Mouse (Mus musculus) embryonic facial prominence, embryonic 15.5 days (tissue): Measurements from ENCODE around the gene Eogt. TPM values are rescaled to one million over a fixed set of nuclear protein-coding genes. Genes with fewer than 3 reads are reported as not detected.
A peak's percentile ranks its signal among the peaks of the same experiment; 100 is the strongest.

Experiments used
- ATAC-seq: fragments of 200-750 bp; cut with Nextera tagmentation; 2 replicates; pipeline ENCODE4 v1.8.0; 2017; ENCODE audit warnings: low read depth, moderate TSS enrichment; ENCODE audit not compliant: insufficient number of reproducible peaks, low FRiP score, low TSS enrichment
- H3K27ac ChIP-seq: fragments of 300-500 bp; sonication (generic); replicated peaks from 2 replicates; pipeline ENCODE4 v1.5.1; 2015; ENCODE audit warnings: mild to moderate bottlenecking, inconsistent platforms
- H3K27me3 ChIP-seq: fragments of 300-500 bp; sonication (generic); 2 replicates; pipeline ENCODE4 v1.6.1; 2015; ENCODE audit warnings: inconsistent platforms
- H3K36me3 ChIP-seq: fragments of 300-500 bp; sonication (generic); 2 replicates; pipeline ENCODE4 v1.6.1; 2015; ENCODE audit warnings: mild to moderate bottlenecking, inconsistent platforms
- H3K4me1 ChIP-seq: fragments of 300-500 bp; sonication (generic); 2 replicates; pipeline ENCODE4 v1.6.1; 2015; ENCODE audit warnings: inconsistent platforms
- H3K4me2 ChIP-seq: fragments of 300-500 bp; sonication (generic); replicated peaks from 2 replicates; pipeline ENCODE4 v1.6.1; 2015; ENCODE audit warnings: mild to moderate bottlenecking, inconsistent platforms
- H3K4me3 ChIP-seq: fragments of 300-500 bp; sonication (generic); replicated peaks from 2 replicates; pipeline ENCODE4 v1.5.1; 2015; ENCODE audit warnings: mild to moderate bottlenecking, inconsistent platforms
- H3K9ac ChIP-seq: fragments of 300-500 bp; sonication (generic); 2 replicates; pipeline ENCODE4 v1.6.1; 2015; ENCODE audit warnings: inconsistent platforms
- H3K9me3 ChIP-seq: fragments of 300-500 bp; sonication (generic); replicated peaks from 2 replicates; pipeline ENCODE4 v1.6.1; 2016; ENCODE audit warnings: inconsistent platforms
- WGBS: fragments of 180-500 bp; shearing (Covaris S2); methylation state at CpG from one replicate; pipeline ENCODE4 v1.1.7; 2015; 5-methylcytosine and 5-hydroxymethylcytosine counted together
- polyA plus RNA-seq: library from polyadenylated mRNA; unstranded; fragments of >200 nt; fragmentation: Nextera tagmentation; extraction: Ambion mirVana; gene quantifications from 2 replicates; pipeline ENCODE4 v1.2.1, GENCODE M21; 2015

Gene Eogt
- polyA plus RNA-seq, 1 experiment from 2014 or later: 15.4 TPM

DNA sequence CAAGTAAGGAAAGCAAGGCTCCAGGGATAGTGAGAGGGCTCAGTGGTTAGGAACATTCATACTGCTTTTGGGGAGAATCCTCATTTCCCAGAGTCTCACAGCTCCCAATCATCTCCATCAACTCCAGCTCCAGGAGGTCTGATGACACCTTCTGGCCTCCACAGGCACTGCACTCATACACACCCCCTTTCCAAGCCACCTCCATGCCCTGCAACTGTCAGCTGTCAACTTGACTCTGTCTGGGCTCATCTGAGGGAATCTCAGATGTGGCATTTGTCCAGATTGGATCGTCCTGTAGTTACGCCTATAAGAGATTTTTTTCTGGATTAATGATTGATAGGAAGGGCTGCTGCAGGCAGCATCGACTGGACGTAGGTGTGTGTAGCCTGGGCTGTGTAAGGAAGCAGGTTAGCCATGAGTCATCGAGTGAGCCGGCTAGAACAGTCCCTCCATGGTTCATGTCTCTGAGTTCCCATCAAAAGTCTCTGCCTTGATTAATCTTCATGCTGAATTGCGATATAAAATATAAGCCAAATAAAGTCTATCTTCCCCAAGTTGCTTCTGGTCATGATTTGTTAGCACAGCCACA, 44.6 kb downstream of the Eogt start:
- Histone ChIP-seq H3K9me3 (no peaks in the 10 kb centered on the region), H3K36me3 (no peaks in the 10 kb centered on the region), H3K27ac (no peak overlapping the region), H3K4me1 (peaks cover 7% of the 10 kb centered on the region; the same call in 1 of the 2 replicates), H3K4me2 (no peak overlapping the region), H3K9ac (no peak overlapping the region), H3K27me3 (no peaks in the 10 kb centered on the region), H3K4me3 (no peak overlapping the region)
- WGBS: 71% methylated on average over 7 of the region's 7 CpGs
- ATAC-seq: no peak

DNA sequence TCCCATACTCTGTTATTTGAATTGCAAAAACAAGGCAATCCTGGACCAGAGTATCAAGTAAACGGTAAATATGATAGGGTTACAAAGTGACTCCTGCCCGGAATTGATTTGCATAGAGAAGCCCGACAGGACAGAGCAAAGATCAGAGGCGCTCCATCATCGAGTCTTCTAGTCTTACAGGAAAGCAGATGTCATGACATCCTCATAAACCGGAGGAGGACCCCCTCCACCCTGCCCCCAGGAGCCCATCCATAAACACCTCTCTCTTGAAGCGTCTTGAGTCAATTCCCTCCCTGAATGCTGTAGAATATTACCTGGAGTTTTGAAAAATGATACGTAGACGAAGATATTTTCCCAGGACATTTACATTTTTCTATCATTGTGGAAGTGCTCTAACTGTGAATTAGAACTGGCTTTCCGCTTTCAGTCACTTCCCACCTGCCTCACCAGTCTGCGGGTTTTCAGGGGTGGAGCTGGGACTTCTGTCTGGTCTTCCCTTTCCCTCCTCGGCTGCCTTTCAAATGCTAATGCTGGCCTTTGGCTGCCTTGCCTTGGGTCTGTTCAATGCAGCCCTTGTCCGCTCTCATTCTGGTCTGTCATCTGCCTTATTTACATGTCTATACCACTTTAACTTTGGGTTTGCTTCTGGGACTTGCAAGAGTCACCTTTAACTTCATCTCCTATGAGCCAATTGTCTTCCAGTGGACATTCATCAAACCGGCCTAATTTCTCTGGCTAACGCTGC, 46.9 kb downstream of the Eogt start:
- H3K4me2 ChIP-seq: no peak overlapping the region
- no peak for ATAC-seq
- H3K27me3 ChIP-seq: no peaks in the 10 kb centered on the region
- no peak overlapping the region for H3K9ac ChIP-seq
- no peak overlapping the region for H3K27ac ChIP-seq
- H3K36me3 ChIP-seq: no peaks in the 10 kb centered on the region
- H3K4me3 ChIP-seq: no peak overlapping the region
- peaks cover 7% of the 10 kb centered on the region; the same call in 1 of the 2 replicates for H3K4me1 ChIP-seq
- WGBS: 9% methylated on average over 15 of the region's 15 CpGs
- H3K9me3 ChIP-seq: no peaks in the 10 kb centered on the region

- Histone ChIP-seq H3K4me3 (no peak overlapping the region), H3K27me3 (no peaks in the 10 kb centered on the region), H3K9me3 (no peaks in the 10 kb centered on the region), H3K4me2 (peak overlapping the region; percentile 11; the same call in 1 of the 2 replicates), H3K36me3 (no peaks in the 10 kb centered on the region), H3K4me1 (peaks cover 7% of the 10 kb centered on the region; the same call in 1 of the 2 replicates), H3K27ac (no peak overlapping the region), H3K9ac (no peak overlapping the region)
- peak; percentile 57; the same call in 1 of the 2 replicates for ATAC-seq
- 11% methylated on average over 12 of the region's 12 CpGs for WGBS
Measured at GRCm38 (mm10) chr6:97101190-97101957, 47.6 kb downstream of the Eogt start.

DNA sequence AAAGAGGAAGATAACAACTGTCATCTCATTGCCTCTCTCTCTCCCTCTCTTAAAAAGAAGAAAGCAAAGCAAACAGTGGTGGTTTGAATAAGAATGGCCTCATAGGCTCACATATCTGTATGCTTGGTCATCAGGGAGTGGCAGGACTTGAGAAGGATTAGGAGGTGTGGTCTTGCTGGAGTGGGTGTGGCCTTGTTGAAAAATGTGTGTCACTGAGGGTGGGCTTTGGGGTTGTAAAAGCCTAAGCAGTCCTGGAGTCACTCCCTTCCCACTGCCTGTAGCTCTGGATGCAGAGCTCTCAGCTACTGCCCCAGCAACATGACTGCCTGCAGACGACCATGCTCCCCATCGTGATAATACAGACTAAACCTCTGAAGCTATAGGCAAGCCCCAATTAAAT, 66.6 kb downstream of the Eogt start:
- no peak overlapping the region for H3K27ac ChIP-seq
- no peak overlapping the region for H3K9ac ChIP-seq
- no peaks in the 10 kb centered on the region for H3K9me3 ChIP-seq
- H3K36me3 ChIP-seq: no peaks in the 10 kb centered on the region
- no peaks in the 10 kb centered on the region for H3K4me1 ChIP-seq
- ATAC-seq: no peak
- no peak overlapping the region for H3K4me3 ChIP-seq
- no peak overlapping the region for H3K4me2 ChIP-seq
- no peaks in the 10 kb centered on the region for H3K27me3 ChIP-seq
- 78% methylated on average over 2 of the region's 2 CpGs for WGBS

DNA sequence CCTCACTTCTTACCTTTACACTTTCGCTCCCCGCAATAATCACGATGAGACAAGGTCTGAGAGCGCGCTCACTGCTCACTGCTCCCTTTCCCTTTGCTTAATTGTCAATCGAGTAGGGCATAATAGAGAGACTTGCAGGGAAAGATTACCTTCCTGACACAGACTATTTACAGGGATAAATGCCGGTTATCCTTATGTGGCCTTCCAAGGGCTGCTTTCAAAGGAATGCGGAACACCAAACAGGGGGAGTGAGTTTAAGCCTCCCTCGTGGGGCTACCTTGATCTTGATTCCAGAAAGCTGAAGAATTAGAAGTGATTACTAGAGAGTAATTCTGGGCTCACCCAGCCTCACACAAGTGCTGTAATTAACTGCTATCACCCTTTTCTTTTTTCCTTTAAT, 69.0 kb downstream of the Eogt start:
- 34% methylated on average over 9 of the region's 9 CpGs for WGBS
- no peaks in the 10 kb centered on the region for H3K4me1 ChIP-seq
- H3K27me3 ChIP-seq: no peaks in the 10 kb centered on the region
- H3K27ac ChIP-seq: no peak overlapping the region
- H3K9me3 ChIP-seq: no peaks in the 10 kb centered on the region
- H3K36me3 ChIP-seq: no peaks in the 10 kb centered on the region
- no peak overlapping the region for H3K4me2 ChIP-seq
- no peak overlapping the region for H3K4me3 ChIP-seq
- no peak for ATAC-seq
- no peak overlapping the region for H3K9ac ChIP-seq

DNA sequence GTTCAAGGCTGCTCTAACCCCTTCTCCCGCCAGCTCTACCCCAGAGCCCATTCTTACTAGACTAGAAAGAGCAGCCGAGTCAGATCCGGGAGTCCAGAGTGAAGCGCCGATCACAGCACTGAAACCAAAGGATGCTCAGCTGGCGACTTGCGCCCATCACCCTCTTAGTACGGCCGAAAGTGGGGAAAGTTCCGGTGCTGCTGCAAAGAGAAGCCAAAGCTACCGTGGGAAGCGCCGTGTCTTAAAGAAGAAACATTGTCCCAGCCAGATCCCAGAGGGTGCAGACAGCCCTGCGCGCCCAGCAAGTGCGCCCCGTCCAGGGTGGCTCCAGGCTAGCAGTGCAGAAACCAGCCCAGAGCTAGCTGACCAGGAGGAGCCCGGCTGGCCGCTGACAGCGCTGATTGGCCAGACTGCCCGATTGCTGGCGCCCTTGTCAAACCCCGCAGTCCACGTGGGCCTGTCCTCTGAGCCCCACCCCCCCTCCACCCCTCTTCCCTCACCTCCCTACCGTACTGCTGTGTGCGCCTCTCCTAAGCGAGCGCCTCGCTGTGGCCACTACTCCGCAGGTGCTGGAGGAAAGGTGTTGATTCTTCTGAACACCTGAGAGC, 88.8 kb downstream of the Eogt start, which contains the start of gene Fam19a4:
Gene Fam19a4 (minus strand): TSS at position 340 of the 608 bp plus-strand sequence.
- H3K4me3 ChIP-seq: peak within 1 kb of the TSS; percentile 40
- peak within 1 kb of the TSS; percentile 73 for H3K4me2 ChIP-seq
- no peak; the same call in 1 of the 2 replicates for ATAC-seq
- peaks cover 44% of the 10 kb centered on the region for H3K27me3 ChIP-seq
- under 1% methylated on average over 30 of the region's 30 CpGs for WGBS
- no peaks in the 10 kb centered on the region for H3K36me3 ChIP-seq
- H3K9me3 ChIP-seq: no peaks in the 10 kb centered on the region
- no peak within 1 kb of the TSS for H3K9ac ChIP-seq
- peaks cover 15% of the 10 kb centered on the region for H3K4me1 ChIP-seq
- H3K27ac ChIP-seq: no peak within 1 kb of the TSS

Other genes starting within 250 kb of the Eogt start
- gene Fam19a4, start 88.8 kb downstream of the Eogt start, polyA plus RNA-seq: 0.55 and 1.3 TPM in 2 replicates
- gene Tmf1, start 29.9 kb upstream of the Eogt start, polyA plus RNA-seq: 36.8 and 39.0 TPM in 2 replicates
- 76.9 and 77.0 TPM in 2 replicates for gene Uba3, start 56.5 kb upstream of the Eogt start, polyA plus RNA-seq
- gene Arl6ip5, start 61.5 kb upstream of the Eogt start, polyA plus RNA-seq: 114 and 123 TPM in 2 replicates
- 10.6 and 14.4 TPM in 2 replicates for gene Lmod3, start 103.6 kb upstream of the Eogt start, polyA plus RNA-seq